Mouse (Mus musculus) spleen, adult 18-20 months (tissue): ENCODE measurements at regions not wholly inside any gene's neighbourhood (a gene's known extent, or its start where the extent isn't known, plus 50 kb on each side); places are given as distances from the start of the nearest gene placed in this dataset.
A peak's percentile ranks its signal among the peaks of the same experiment; 100 is the strongest.

ENCODE experiments used
- DNase-seq, 2 experiments: peaks; one replicate each; pipeline ENCODE4 v3.0.0; 2022; ENCODE audit warnings: mixed read lengths in 2 of 2

GRCm38 (mm10) chr12:10573381-10573780 lies 182.8 kb downstream of the Rdh14 start:
- DNase-seq, result no peak

- no peak for DNase-seq
Observed at GRCm38 (mm10) chr12:10582840-10583614, 192.5 kb downstream of the Rdh14 start.

GRCm38 (mm10) chr12:10584026-10584425 lies 193.5 kb downstream of the Rdh14 start:
- no peak for DNase-seq

- peak in 1 of 2 experiments; percentile 16 for DNase-seq
Observed at GRCm38 (mm10) chr12:10589537-10589936, 199.0 kb downstream of the Rdh14 start.

- DNase-seq, result peak in 1 of 2 experiments; percentile 26
Observed at GRCm38 (mm10) chr12:10597976-10598746, 207.6 kb downstream of the Rdh14 start.

GRCm38 (mm10) chr12:10600111-10600510 lies 209.5 kb downstream of the Rdh14 start:
- no peak for DNase-seq

GRCm38 (mm10) chr12:10618319-10618718 lies 227.7 kb downstream of the Rdh14 start:
- no peak for DNase-seq

- no peak for DNase-seq
Observed at GRCm38 (mm10) chr12:10620541-10620940, 230.0 kb downstream of the Rdh14 start.

- DNase-seq, result no peak
Observed at GRCm38 (mm10) chr12:10638591-10638990, 248.0 kb downstream of the Rdh14 start.

GRCm38 (mm10) chr12:10654466-10655184 lies 264.1 kb downstream of the Rdh14 start:
- no peak for DNase-seq

GRCm38 (mm10) chr12:10655185-10655544 lies 264.6 kb downstream of the Rdh14 start:
- no peak for DNase-seq

GRCm38 (mm10) chr12:10658826-10659225 lies 268.3 kb downstream of the Rdh14 start:
- DNase-seq, result no peak

GRCm38 (mm10) chr12:10686747-10687146 lies 296.2 kb downstream of the Rdh14 start:
- no peak for DNase-seq
